Comparison of ENCODE assay signal across 9 mouse cellular contexts in the genomic region with DNA sequence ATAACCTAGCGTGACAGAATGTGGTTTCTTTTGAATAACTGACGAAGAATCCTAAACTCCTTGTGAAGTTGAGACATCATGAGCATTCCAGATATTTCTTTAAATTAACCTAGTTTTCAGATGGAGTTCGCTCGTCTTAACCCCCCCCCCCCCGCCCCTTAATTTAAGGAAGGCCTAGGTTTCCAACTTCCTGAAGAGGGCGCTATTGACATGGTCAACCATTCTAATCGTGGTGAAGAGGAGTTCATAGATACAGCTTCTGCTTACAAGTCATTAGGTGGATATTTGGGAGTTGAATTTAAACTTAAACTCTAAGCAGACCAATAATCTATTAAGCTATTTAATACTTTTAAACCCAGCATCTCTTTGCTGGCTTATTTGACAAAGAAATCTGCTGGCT. TPM values are rescaled to one million over a fixed set of nuclear protein-coding genes. Genes with fewer than 3 reads are reported as not detected.
DNase-seq lines count a peak whose midpoint lies in the region; ATAC-seq and TF ChIP-seq lines count a peak whose summit lies in the region.
"Had no signal": no experiment of that assay in that cellular context is flagged by ENCODE, and none has a peak within 500 bp of the region (broad histone marks: within the 10 kb centered on the region; RNA-seq: fewer than 3 reads in every experiment).

No protein-coding gene starts in this region.

- H3K79me2 ChIP-seq in CH12.LX (replicated peaks; ENCODE audit: control insufficient read depth, extremely low read depth, insufficient read depth, poor library complexity, severe bottlenecking), result no peaks in the 10 kb centered on the region

- peak; percentile 67 for DNase-seq in heart, adult 11 months
- no peak for DNase-seq in heart, postnatal 25 days (ENCODE audit: low spot score)
- peak; percentile 57 for DNase-seq in CH12.LX (ENCODE audit: extremely low read depth)
- DNase-seq in induced T-regulatory cell, adult 2 months (ENCODE audit: low read depth), result peak; percentile 11
- no peak for DNase-seq in spleen, postnatal 4 days (ENCODE audit: low spot score in 2 of 2)
- DNase-seq in ovary, postnatal 14 days (ENCODE audit: low spot score), result no peak
- no peak for DNase-seq in midbrain, embryonic 11.5 days (ENCODE audit: low spot score, missing footprints)

- 31% methylated on average over 7 of the region's 7 CpGs for WGBS in forebrain, embryonic 12.5 days
- WGBS in midbrain, embryonic 11.5 days, result 29% methylated on average over 7 of the region's 7 CpGs

- no peaks in the 10 kb centered on the region for H3K36me3 ChIP-seq in CH12.LX (replicated peaks in 1 of 2; ENCODE audit: control insufficient read depth in 1 of 2, insufficient read depth in 1 of 2, low read length in 1 of 2)
- H3K36me3 ChIP-seq in forebrain, embryonic 12.5 days (replicated peaks), result no peaks in the 10 kb centered on the region
- H3K36me3 ChIP-seq in midbrain, embryonic 11.5 days (ENCODE audit: control insufficient read depth, insufficient read depth, low read length), result no peaks in the 10 kb centered on the region
- H3K36me3 ChIP-seq: stomach, embryonic 15.5 days had no signal

- no peak overlapping the region for H3K27ac ChIP-seq in CH12.LX (ENCODE audit: insufficient read depth, low read depth)
- H3K27ac ChIP-seq in forebrain, embryonic 12.5 days, result no peak overlapping the region
- H3K27ac ChIP-seq in midbrain, embryonic 11.5 days (ENCODE audit: low read depth, low read length), result no peak overlapping the region
- H3K27ac ChIP-seq: stomach, embryonic 15.5 days had no signal

- TF ChIP-seq CTCF in CH12.LX (conservative IDR thresholded peaks at IDR 0.05 in 1 of 2, IDR thresholded peaks at IDR 0.05 in 1 of 2; ENCODE audit: low read depth in 2 of 2, low read length in 2 of 2), result peak in 1 of 2 experiments; percentile 65; a peak in 2 of 4 replicates

- no peak for ATAC-seq in forebrain, embryonic 12.5 days (ENCODE audit: low FRiP score)
- ATAC-seq in midbrain, embryonic 11.5 days (ENCODE audit: low FRiP score), result no peak

- peak; percentile 66 for TF ChIP-seq RAD21 in CH12.LX (IDR thresholded peaks at IDR 0.05; ENCODE audit: low read depth, low read length)

- no peaks in the 10 kb centered on the region for H3K4me1 ChIP-seq in CH12.LX (ENCODE audit: control insufficient read depth in 1 of 2, insufficient read depth in 2 of 2)
- peaks cover 8% of the 10 kb centered on the region; the same call in 1 of the 2 replicates for H3K4me1 ChIP-seq in forebrain, embryonic 12.5 days
- H3K4me1 ChIP-seq in midbrain, embryonic 11.5 days (ENCODE audit: control insufficient read depth, insufficient read depth, low read length), result no peaks in the 10 kb centered on the region
- H3K4me1 ChIP-seq: stomach, embryonic 15.5 days had no signal

- in situ Hi-C loops in CH12.LX (cut with MboI; ENCODE audit: low pct_ligation_motif_present, low pct_unique_long_range_greater_than_20kb, low sequenced_read_pairs), result no loop called here

- no peak for TF ChIP-seq EP300 in CH12.LX (IDR thresholded peaks at IDR 0.05; ENCODE audit: low read length)

- dilution Hi-C loops in CH12.LX (cut with MboI; ENCODE audit: extremely low pct_ligation_motif_present, extremely low pct_unique_long_range_greater_than_20kb, low sequenced_read_pairs), result no loop called here

- H3K9me3 ChIP-seq in CH12.LX (replicated peaks; ENCODE audit: low read length), result no peaks in the 10 kb centered on the region
- H3K9me3 ChIP-seq in forebrain, embryonic 12.5 days, result no peaks in the 10 kb centered on the region
- H3K9me3 ChIP-seq in midbrain, embryonic 11.5 days (ENCODE audit: control insufficient read depth, low read length), result no peaks in the 10 kb centered on the region
- H3K9me3 ChIP-seq: stomach, embryonic 15.5 days had no signal

- no peaks in the 10 kb centered on the region for H3K27me3 ChIP-seq in CH12.LX (replicated peaks)
- no peaks in the 10 kb centered on the region for H3K27me3 ChIP-seq in forebrain, embryonic 12.5 days
- H3K27me3 ChIP-seq in midbrain, embryonic 11.5 days (ENCODE audit: control insufficient read depth, insufficient read depth, low read length), result no peaks in the 10 kb centered on the region
- H3K27me3 ChIP-seq: stomach, embryonic 15.5 days had no signal

- intact Hi-C loops in heart, postnatal 25 days (cut with DNase I), result loop anchor here (2.0 to 10.0 kb wide), 2 partner anchors 248 to 454 kb away; no protein-coding TSS in a partner anchor

- peak overlapping the region; percentile 44; the same call in 1 of the 2 replicates for H3K4me2 ChIP-seq in CH12.LX (ENCODE audit: insufficient read depth, low read depth, poor library complexity, severe bottlenecking)
- H3K4me2 ChIP-seq in forebrain, embryonic 12.5 days, result peak overlapping the region; percentile 39; the same call in 1 of the 2 replicates
- no peak overlapping the region for H3K4me2 ChIP-seq in midbrain, embryonic 11.5 days

- no peak overlapping the region for H3K9ac ChIP-seq in CH12.LX (ENCODE audit: insufficient read depth, low read depth)
- no peak overlapping the region for H3K9ac ChIP-seq in forebrain, embryonic 12.5 days
- H3K9ac ChIP-seq in midbrain, embryonic 11.5 days (ENCODE audit: low read length), result no peak overlapping the region
- H3K9ac ChIP-seq: stomach, embryonic 15.5 days had no signal

- H3K4me3 ChIP-seq in CH12.LX (replicated peaks in 1 of 3; ENCODE audit: low read depth in 2 of 3, low read length in 2 of 3, poor library complexity in 1 of 3), result no peak overlapping the region
- H3K4me3 ChIP-seq in forebrain, embryonic 12.5 days (replicated peaks), result no peak overlapping the region
- no peak overlapping the region for H3K4me3 ChIP-seq in midbrain, embryonic 11.5 days (ENCODE audit: low read depth, low read length)
- H3K4me3 ChIP-seq: stomach, embryonic 15.5 days had no signal

- no peak for TF ChIP-seq POLR2A in CH12.LX (IDR thresholded peaks at IDR 0.05; ENCODE audit: low read depth, low read length)

TF ChIP-seq in CH12.LX, 34 proteins besides CTCF, POLR2A, EP300 and RAD21:
- TF ChIP-seq ZC3H11A (IDR thresholded peaks at IDR 0.05; ENCODE audit: low read depth, low read length) (no peak), MXI1 (IDR thresholded peaks at IDR 0.05; ENCODE audit: low read depth, low read length) (no peak), GABPA (IDR thresholded peaks at IDR 0.05; ENCODE audit: insufficient replicate concordance, low read depth, low read length) (no peak), ZNF384 (IDR thresholded peaks at IDR 0.05; ENCODE audit: low read depth, low read length) (no peak), RCOR1 (conservative IDR thresholded peaks at IDR 0.05; ENCODE audit: low read depth, low read length) (no peak), MAFK (IDR thresholded peaks at IDR 0.05; ENCODE audit: insufficient replicate concordance, low read length) (no peak), TBP (conservative IDR thresholded peaks at IDR 0.05; ENCODE audit: low read depth, low read length) (no peak), SMC3 (IDR thresholded peaks at IDR 0.05; ENCODE audit: low read depth, low read length) (peak; percentile 41), POLR2AphosphoS2 (IDR thresholded peaks at IDR 0.05; ENCODE audit: low read depth, low read length) (no peak), CHD1 (IDR thresholded peaks at IDR 0.05; ENCODE audit: low read depth, low read length) (no peak), MAZ (IDR thresholded peaks at IDR 0.05; ENCODE audit: low read depth, low read length) (0 out of 2 replicates have a peak, but pooled peaks have one; percentile 50), NRF1 (IDR thresholded peaks at IDR 0.05; ENCODE audit: low read depth, low read length) (no peak), CHD2 (IDR thresholded peaks at IDR 0.05; ENCODE audit: low read length) (no peak), ELF1 (IDR thresholded peaks at IDR 0.05; ENCODE audit: low read depth, low read length) (no peak), TCF12 (IDR thresholded peaks at IDR 0.05; ENCODE audit: low read depth, low read length) (no peak), HCFC1 (IDR thresholded peaks at IDR 0.05; ENCODE audit: low read depth, low read length) (no peak), JUND (conservative IDR thresholded peaks at IDR 0.05; ENCODE audit: low read depth, low read length) (no peak)
TF ChIP-seq in CH12.LX: peak in this region for 2.

RNA-seq across cellular contexts. Expression of gene Creb5, which starts 20.0 kb away (rescaled TPM):
- total RNA-seq in heart, postnatal 25 days (2021), result 10 to 100 TPM in 1 of 2 experiments, 1 to 10 TPM in 1; 9.3 to 10.9 TPM
- 2.1 TPM in 2 replicates for total RNA-seq in CH12.LX (2012; rRNA removed)
- 0.36 and 0.68 TPM in 2 replicates for total RNA-seq in CH12.LX (2014; rRNA removed)
- polyA plus RNA-seq in CH12.LX (2012; ENCODE audit: insufficient read length, low read depth), result 0.71 and 0.86 TPM in 2 replicates
- polyA plus RNA-seq in forebrain, embryonic 12.5 days (2016; fragmentation: Nextera tagmentation; extraction: Ambion mirVana), result 30.8 and 38.9 TPM in 2 replicates
- polyA plus RNA-seq in midbrain, embryonic 11.5 days (2014; fragmentation: Nextera tagmentation; extraction: Ambion mirVana), result 3.8 and 4.1 TPM in 2 replicates

Comparison
In these comparisons a context has a peak if more than half of its experiments do, and no peak if none do; other contexts are left out.
1. DNase-seq: peak in heart, adult 11 months (single experiment), CH12.LX (single experiment) and induced T-regulatory cell, adult 2 months (single experiment); none in heart, postnatal 25 days (single experiment), spleen, postnatal 4 days (0 of 2), ovary, postnatal 14 days (single experiment) and midbrain, embryonic 11.5 days (single experiment).